Mouse (Mus musculus) embryonic facial prominence, embryonic 11.5 days (tissue): ENCODE measurements around the gene Cadm2. TPM values are rescaled to one million over a fixed set of nuclear protein-coding genes. Genes with fewer than 3 reads are reported as not detected.

Source experiments
- ATAC-seq: fragments of 200-750 bp; cut with Nextera tagmentation; replicated peaks from 2 replicates; pipeline ENCODE4 v1.8.0; 2017; ENCODE audit warnings: low read depth; ENCODE audit not compliant: insufficient number of reproducible peaks, low FRiP score, low TSS enrichment
- DNase-seq: peaks from one replicate; pipeline ENCODE4 v3.0.0-alpha.2; 2015; ENCODE audit warnings: low spot score
- H3K27ac ChIP-seq: fragments of 300-500 bp; sonication (generic); replicated peaks from 2 replicates; pipeline ENCODE4 v1.5.1; 2014; ENCODE audit warnings: mild to moderate bottlenecking, low read depth, low read length, control low read depth
- H3K27me3 ChIP-seq: fragments of 300-500 bp; sonication (generic); 2 replicates; pipeline ENCODE4 v1.6.1; 2014; ENCODE audit warnings: mild to moderate bottlenecking, low read length, moderate library complexity, mixed read lengths; ENCODE audit not compliant: control insufficient read depth, insufficient read depth
- H3K36me3 ChIP-seq: fragments of 300-500 bp; sonication (generic); replicated peaks from 2 replicates; pipeline ENCODE4 v1.6.1; 2014; ENCODE audit warnings: low read depth, mild to moderate bottlenecking, low read length, moderate library complexity, mixed read lengths; ENCODE audit not compliant: control insufficient read depth, insufficient read depth
- H3K4me1 ChIP-seq: fragments of 300-500 bp; sonication (generic); 2 replicates; pipeline ENCODE4 v1.6.1; 2014; ENCODE audit warnings: low read length, mixed read lengths; ENCODE audit not compliant: control insufficient read depth, insufficient read depth
- H3K4me2 ChIP-seq: fragments of 300-500 bp; sonication (generic); 2 replicates; pipeline ENCODE4 v1.6.1; 2014; ENCODE audit warnings: low read depth, mild to moderate bottlenecking, control low read depth, low read length, moderate library complexity
- H3K4me3 ChIP-seq: fragments of 300-500 bp; sonication (generic); 2 replicates; pipeline ENCODE4 v1.5.1; 2014; ENCODE audit warnings: low read depth, low read length, control low read depth
- H3K9ac ChIP-seq: fragments of 300-500 bp; sonication (generic); replicated peaks from 2 replicates; pipeline ENCODE4 v1.6.1; 2014; ENCODE audit warnings: mild to moderate bottlenecking, control low read depth, low read length
- H3K9me3 ChIP-seq: fragments of 300-500 bp; sonication (generic); replicated peaks from 2 replicates; pipeline ENCODE4 v1.6.1; 2016; ENCODE audit warnings: mild to moderate bottlenecking, low read length, inconsistent platforms, mixed read lengths; ENCODE audit not compliant: control insufficient read depth
- WGBS: fragments of 180-500 bp; shearing (Covaris S2); extraction: QIAGEN DNeasy Blood & Tissue Kit; methylation state at CpG from one replicate; pipeline ENCODE4 v1.1.7; 2014; 5-methylcytosine and 5-hydroxymethylcytosine counted together
- polyA plus RNA-seq: library from polyadenylated mRNA; unstranded; fragments of >200 nt; fragmentation: Nextera tagmentation; extraction: Ambion mirVana; gene quantifications from 2 replicates; pipeline ENCODE4 v1.2.1, GENCODE M21; 2014

Cadm2 gene
- polyA plus RNA-seq, 1 experiment from 2014 or later = 0.81 TPM

DNA sequence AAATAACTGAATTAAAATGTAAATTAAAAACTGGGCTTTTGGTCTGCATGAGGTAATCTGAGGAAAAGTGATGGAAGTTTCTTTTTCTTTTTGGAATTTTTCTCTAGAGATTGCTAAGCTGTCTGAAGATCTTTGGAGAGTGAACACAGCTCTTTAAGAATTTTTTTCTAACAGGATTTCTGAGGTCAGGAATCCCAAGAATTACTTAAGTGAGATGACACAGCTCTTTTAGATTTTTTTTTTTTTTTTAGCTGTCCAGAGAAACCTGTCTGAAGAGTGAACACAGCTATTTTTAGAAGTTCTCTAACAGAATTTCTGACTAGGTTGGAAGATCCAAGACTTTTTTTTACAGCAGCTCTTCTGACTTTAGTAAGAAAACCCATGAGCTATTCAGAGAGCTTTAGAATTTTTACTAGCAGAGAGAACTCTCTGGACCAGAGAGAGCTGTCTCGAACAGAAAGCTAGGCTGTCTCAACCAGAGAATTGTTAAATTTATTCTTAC lies 699.2 kb downstream of the Cadm2 start:
- ATAC-seq (no peak), DNase-seq (no peak)
- Histone ChIP-seq H3K4me3 (no peak overlapping the region), H3K9ac (no peak overlapping the region), H3K36me3 (no peaks in the 10 kb centered on the region), H3K4me2 (no peak overlapping the region), H3K4me1 (no peaks in the 10 kb centered on the region), H3K9me3 (no peaks in the 10 kb centered on the region), H3K27me3 (no peaks in the 10 kb centered on the region), H3K27ac (no peak overlapping the region)
- WGBS = 91% methylated on average over 1 of the region's 1 CpGs

DNA sequence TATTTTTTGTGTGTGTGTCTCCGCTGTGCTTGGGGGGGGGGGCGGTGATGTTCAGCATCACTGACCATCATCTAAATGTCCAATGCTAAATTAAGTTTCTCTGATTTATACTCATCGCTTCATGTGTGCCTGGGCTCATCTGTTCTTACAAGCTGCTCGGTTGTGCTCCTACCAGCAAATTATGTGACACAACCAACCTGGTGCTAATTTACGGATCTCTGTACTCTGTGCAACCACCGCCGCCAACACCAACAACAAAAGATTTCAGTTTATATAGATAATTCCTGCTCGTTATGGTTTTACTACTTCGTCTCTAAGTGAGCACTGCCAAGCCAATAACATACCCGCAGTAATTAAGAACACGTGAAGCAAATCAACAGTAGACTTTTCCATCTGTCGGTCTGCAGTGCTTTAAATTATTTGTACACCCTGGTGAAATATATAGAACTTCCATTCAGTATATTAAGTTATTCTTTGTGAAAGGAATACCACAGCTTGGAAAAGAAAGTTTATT lies 700.8 kb downstream of the Cadm2 start:
- H3K36me3 ChIP-seq = no peaks in the 10 kb centered on the region
- H3K9me3 ChIP-seq = no peaks in the 10 kb centered on the region
- no peak overlapping the region for H3K27ac ChIP-seq
- H3K4me1 ChIP-seq = no peaks in the 10 kb centered on the region
- no peak overlapping the region for H3K4me2 ChIP-seq
- DNase-seq (peak; percentile 25), ATAC-seq (no peak; the same call in 1 of the 2 replicates)
- WGBS = 73% methylated on average over 12 of the region's 12 CpGs
- H3K27me3 ChIP-seq = no peaks in the 10 kb centered on the region
- H3K4me3 ChIP-seq = no peak overlapping the region
- no peak overlapping the region for H3K9ac ChIP-seq

DNA sequence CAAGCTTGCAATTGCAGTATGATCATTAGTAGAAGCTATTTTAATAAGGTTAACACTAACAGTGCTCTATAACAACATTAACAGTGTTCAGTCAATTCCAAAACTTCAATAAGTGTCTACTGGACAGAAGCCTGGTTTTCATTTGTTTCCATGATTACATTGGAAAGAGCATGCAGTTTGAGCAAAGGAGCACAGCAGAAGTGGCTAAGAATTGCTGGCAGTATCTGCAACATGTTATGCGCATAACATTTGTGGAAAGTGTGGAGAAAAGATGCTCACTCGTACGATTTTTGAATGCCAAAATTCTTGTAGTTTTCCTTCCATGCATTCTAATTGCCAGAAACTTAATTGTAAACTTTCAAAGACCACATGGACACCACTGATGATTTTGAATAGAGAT lies 718.9 kb downstream of the Cadm2 start:
- peak; percentile 19 for DNase-seq
- H3K27me3 ChIP-seq = no peaks in the 10 kb centered on the region
- no peak overlapping the region for H3K4me2 ChIP-seq
- WGBS = 94% methylated on average over 3 of the region's 3 CpGs
- no peaks in the 10 kb centered on the region for H3K4me1 ChIP-seq
- H3K36me3 ChIP-seq = no peaks in the 10 kb centered on the region
- H3K27ac ChIP-seq = no peak overlapping the region
- no peak for ATAC-seq
- H3K9me3 ChIP-seq = no peaks in the 10 kb centered on the region
- H3K4me3 ChIP-seq = no peak overlapping the region
- H3K9ac ChIP-seq = no peak overlapping the region

DNA sequence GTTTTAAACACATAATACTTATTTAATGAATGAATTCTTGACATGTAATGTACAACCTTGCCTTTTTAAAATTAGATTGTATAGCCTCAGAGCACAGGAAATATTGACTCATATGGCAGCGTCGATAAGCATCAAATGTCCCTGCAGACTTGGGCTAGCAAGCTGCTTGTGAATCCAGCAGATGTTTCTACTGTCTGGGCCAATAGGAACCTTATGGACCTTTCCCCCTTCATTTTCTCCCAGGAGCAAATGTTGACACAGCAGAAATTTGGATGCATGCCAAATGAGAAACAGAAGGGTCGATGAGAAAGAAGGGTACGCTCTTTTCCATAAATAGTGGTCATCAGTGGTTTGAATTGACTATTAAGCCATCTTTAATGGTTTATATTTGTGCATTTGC lies 720.0 kb downstream of the Cadm2 start:
- Histone ChIP-seq H3K27ac (no peak overlapping the region), H3K4me2 (no peak overlapping the region), H3K9ac (no peak overlapping the region), H3K36me3 (no peaks in the 10 kb centered on the region), H3K27me3 (no peaks in the 10 kb centered on the region), H3K9me3 (no peaks in the 10 kb centered on the region), H3K4me3 (no peak overlapping the region), H3K4me1 (no peaks in the 10 kb centered on the region)
- ATAC-seq = no peak
- peak; percentile 64 for DNase-seq
- 46% methylated on average over 4 of the region's 4 CpGs for WGBS

DNA sequence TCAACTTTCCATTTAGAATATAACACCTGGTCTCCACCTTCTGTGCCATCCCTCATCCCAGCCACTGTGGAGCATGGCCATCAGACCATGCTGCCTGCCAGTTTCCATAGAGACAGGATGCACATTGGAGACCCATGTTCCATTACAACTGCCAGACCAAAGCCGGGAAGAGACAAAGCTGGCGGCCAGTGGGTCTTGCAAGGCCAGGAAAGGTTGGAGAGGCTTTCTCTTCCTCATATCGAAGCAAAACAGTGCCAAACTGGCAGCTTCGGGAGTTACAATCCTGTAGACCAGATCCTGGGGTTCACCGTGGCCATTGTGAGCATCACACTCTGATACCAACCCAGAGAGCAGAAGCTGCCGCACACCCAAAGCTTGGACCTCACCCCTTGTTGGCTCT lies 728.3 kb downstream of the Cadm2 start:
- DNase-seq = no peak
- H3K36me3 ChIP-seq = no peaks in the 10 kb centered on the region
- no peaks in the 10 kb centered on the region for H3K27me3 ChIP-seq
- 89% methylated on average over 6 of the region's 6 CpGs for WGBS
- ATAC-seq = no peak
- no peaks in the 10 kb centered on the region for H3K4me1 ChIP-seq
- no peak overlapping the region for H3K4me3 ChIP-seq
- no peak overlapping the region for H3K27ac ChIP-seq
- H3K9me3 ChIP-seq = no peaks in the 10 kb centered on the region
- no peak overlapping the region for H3K9ac ChIP-seq
- H3K4me2 ChIP-seq = no peak overlapping the region

DNA sequence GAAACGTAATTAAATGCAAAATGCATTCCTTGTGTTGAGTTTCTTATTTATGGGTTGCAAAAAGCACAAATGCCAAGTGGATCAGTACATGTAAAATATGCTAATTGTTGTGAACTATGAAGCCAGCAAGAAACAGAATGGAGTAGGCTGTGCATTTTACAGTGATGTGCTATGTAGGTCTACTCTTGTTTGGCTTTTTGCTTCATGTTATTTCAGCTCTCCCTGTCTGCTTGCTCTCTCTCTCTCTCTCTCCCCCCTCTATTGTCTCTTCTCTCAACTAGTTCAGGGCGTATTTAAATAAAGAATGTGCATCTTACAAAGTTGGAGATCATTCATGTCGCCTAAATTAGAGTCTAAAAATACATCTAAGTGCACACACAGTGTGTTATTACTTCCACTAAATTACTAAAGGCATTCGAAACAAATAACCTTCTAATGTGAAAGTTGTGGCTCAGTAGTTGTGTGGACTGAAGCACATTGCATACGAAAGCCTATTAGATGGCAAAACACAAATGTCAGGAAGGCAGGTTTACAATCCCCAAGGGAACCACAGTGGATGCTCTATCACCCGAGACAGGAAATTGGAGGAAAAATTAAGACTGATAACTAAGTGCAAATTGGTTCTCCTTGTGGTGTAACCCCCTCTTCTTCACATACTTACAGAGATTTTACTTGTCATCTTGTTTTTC lies 729.0 kb downstream of the Cadm2 start:
- Histone ChIP-seq H3K9ac (no peak overlapping the region), H3K9me3 (no peaks in the 10 kb centered on the region), H3K4me3 (no peak overlapping the region), H3K27me3 (no peaks in the 10 kb centered on the region), H3K27ac (no peak overlapping the region), H3K36me3 (no peaks in the 10 kb centered on the region), H3K4me1 (no peaks in the 10 kb centered on the region), H3K4me2 (no peak overlapping the region)
- DNase-seq (no peak), ATAC-seq (no peak)
- WGBS = 71% methylated on average over 6 of the region's 6 CpGs

DNA sequence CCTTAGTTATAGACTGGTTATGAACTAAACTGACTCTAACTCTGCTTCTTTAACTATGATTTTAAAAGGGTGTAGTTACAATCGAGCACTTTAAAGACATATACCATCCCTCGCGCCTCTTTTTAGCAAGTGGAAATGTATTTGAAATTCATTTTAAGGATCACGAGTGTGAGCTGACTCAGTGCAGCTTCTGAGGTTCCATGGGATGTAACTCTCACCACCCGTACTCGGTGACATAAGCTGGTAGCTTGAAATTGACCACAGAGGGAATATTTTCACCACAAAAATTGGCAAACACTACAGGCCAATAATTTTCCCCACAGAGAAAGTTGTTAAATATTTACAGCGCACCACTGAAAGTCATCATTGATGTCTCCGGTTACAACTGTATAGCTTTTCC lies 730.8 kb downstream of the Cadm2 start:
- Histone ChIP-seq H3K36me3 (no peaks in the 10 kb centered on the region), H3K4me3 (no peak overlapping the region), H3K9ac (no peak overlapping the region), H3K27ac (no peak overlapping the region), H3K4me2 (no peak overlapping the region), H3K27me3 (no peaks in the 10 kb centered on the region), H3K9me3 (no peaks in the 10 kb centered on the region), H3K4me1 (no peaks in the 10 kb centered on the region)
- no peak for DNase-seq
- no peak for ATAC-seq
- 88% methylated on average over 8 of the region's 8 CpGs for WGBS

DNA sequence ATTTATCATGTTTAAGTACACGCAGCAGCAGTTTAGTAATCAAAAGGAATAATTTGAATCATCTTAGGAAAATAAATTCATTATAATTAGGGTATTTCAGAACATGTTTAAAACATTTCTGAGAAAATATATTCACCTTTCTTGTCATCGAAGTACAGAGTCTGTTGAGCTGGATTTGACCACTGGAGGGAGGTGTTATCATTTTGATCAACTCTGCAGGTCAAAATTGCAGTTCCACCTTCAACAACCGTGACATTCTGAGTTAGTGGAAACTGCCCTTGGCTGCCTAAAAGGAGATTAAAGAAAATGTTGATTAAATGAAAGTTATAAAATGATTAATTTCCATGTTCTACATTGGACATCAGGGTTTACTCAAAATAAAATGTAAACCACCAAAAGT lies 738.1 kb downstream of the Cadm2 start:
- no peak overlapping the region for H3K4me2 ChIP-seq
- 60% methylated on average over 3 of the region's 3 CpGs for WGBS
- H3K4me3 ChIP-seq = no peak overlapping the region
- no peaks in the 10 kb centered on the region for H3K4me1 ChIP-seq
- no peaks in the 10 kb centered on the region for H3K27me3 ChIP-seq
- ATAC-seq = no peak
- H3K9ac ChIP-seq = no peak overlapping the region
- no peak overlapping the region for H3K27ac ChIP-seq
- no peaks in the 10 kb centered on the region for H3K9me3 ChIP-seq
- peak; percentile 47 for DNase-seq
- H3K36me3 ChIP-seq = no peaks in the 10 kb centered on the region
